Mouse (Mus musculus): ENCODE data around the gene Large1. TPM values are rescaled to one million over a fixed set of nuclear protein-coding genes. Genes with fewer than 3 reads are reported as not detected.
"Not testable (repeated sequence)": the region's sequence is repeated elsewhere in the genome, so short reads cannot be mapped to it uniquely, and the experiment has no call there.

The Large1 gene
- total RNA-seq (2022) = 10 to 100 TPM; 27.9 to 31.7 (median 29.1) TPM

DNA sequence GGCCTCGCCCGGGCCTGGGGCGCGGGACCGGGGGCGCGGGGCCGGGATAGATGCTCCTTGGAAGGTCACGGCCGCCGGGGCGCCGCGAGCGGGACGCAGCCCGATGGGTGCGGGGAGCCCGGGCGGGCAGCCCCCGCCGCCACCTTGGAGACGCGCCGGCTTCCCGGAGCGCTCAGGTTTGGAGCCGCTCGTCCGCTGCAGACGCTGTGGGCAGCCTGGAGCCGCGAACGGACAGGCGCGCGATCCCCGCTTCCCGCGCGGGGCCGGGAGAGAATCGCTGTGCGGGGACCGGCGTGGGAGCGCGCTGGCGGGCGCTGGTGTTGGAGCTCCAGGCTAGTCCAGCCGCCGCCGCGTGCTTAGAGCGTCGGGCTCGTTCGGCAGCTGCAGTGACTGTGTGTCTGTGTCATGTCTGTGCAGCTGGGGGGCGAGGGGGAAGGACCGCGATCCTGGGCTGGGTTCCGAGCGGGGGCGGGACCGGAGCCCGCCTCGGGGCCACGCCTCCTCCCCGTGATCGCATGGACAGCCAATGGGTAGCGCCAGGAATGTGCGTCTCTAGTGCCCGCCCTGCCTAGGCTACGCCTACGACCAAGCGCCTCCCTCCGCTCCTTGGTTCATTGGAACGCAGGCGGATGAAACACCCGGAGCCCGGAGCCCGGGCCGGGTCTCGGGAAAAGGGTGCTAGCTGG lies at the start of gene Large1:
Gene Large1, minus strand, starts transcription at position 433 of the 686 bp plus-strand sequence.
- peak; percentile 98 for DNase-seq

DNA sequence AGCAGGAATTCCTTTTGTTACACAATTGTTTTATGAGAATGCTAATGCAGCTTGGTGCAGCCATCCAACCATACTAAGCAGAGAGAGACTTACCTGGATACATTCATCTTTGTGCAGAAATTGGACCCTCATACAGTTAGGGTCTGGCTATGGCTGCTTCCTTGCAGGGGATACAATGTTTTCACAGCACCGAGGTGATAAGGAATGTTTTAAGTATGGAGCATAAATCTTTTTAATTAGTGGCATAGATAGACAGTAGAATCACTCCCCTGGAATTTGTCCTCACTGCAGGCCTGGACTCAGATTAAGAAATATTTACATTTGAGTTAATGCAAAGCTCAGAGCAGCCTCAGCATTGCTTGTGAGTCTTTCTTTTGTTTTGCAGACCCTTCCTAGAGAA lies 47.0 kb upstream of the Large1 start:
- no peak for DNase-seq

DNA sequence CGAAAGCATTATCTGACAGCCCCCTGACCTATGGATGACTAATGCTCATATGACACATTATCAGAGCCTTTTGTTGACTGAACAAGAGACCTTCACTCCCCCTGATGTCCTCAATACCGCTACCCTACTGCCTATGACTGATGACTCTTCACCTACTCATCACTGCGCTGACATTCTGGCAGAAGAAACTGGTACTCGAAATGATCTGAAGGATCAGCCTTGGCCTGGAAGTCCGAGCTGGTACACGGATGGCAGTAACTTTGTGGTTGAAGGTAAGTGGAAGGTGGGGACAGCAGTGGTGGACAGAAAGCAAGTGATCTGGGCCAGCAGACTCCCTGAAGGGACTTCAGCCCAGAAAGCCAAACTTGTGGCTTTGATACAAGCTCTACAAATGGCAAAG lies 19.7 kb upstream of the Large1 start:
- peak; percentile 42 for DNase-seq

DNA sequence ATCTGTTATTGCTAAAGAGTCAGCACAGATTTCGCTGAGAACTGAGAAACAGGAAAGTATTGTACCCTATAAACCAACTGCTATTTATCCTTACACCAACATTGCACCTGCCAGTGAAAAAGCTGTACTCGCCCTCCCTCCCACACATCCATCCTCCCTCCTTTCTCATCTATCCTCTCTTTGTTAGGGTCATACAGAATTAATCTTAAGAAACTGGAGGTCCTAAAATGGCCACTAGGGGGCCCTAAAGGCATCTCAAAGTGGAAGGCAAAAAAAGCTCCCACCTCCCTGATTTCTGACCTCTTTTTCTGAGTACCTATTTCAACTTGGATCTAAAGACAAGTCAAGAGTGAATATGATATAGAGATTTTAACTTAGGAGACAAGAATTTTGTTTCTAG lies 2.6 kb upstream of the Large1 start:
- DNase-seq = peak; percentile 20

DNA sequence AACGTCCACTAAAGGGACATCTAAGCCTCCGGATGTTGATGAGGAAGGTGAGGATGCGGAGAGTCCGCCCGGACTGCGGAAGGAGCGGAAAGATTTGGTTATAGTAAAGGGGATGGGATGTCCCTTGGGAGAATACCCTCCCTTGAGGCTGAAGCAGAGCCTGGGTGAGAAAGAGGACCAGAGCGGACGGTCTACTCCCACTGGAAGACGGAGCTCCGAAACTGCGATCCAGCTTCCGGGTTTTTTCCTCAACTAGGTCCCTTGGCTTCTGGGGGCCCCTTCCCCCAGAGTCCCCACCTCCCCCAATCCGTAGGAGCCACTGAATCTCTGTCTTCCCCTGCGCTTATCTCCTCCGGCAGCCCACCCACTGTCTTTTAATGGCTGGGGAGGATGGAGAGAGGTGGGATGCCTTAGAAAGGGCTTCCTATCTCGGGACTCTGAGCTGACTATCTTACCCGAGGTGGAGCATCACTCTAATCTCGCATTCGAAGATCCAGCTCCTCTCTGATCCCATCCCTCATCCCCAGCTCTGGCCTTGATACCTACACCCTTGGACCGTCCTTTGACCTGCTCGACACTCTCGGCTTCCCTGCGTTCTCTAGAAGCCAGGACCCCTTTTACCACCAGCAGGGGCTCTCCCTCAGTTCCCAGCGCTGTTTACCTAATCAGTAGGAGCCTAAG lies 1.0 kb upstream of the Large1 start:
- DNase-seq = peak; percentile 26

DNA sequence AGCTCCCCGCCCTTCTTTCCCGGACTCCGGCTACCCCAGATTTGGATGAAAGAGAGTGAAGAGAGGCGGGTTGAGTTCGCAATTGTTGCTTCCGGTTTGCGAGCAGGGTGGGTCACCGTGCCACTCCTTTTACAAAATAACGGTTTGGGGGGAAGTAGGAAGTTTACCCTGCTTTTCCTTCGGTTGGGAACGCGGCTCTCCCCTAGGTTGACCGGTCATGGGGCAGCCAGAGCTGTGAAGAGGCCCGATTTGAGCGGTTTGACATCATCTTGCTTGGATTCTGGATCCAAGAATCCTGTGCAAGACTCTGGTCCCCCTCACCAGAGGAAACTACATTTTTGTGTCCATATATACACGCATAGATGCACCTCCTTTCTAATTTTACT lies 447 bp upstream of the Large1 start:
- no peak for DNase-seq

DNA sequence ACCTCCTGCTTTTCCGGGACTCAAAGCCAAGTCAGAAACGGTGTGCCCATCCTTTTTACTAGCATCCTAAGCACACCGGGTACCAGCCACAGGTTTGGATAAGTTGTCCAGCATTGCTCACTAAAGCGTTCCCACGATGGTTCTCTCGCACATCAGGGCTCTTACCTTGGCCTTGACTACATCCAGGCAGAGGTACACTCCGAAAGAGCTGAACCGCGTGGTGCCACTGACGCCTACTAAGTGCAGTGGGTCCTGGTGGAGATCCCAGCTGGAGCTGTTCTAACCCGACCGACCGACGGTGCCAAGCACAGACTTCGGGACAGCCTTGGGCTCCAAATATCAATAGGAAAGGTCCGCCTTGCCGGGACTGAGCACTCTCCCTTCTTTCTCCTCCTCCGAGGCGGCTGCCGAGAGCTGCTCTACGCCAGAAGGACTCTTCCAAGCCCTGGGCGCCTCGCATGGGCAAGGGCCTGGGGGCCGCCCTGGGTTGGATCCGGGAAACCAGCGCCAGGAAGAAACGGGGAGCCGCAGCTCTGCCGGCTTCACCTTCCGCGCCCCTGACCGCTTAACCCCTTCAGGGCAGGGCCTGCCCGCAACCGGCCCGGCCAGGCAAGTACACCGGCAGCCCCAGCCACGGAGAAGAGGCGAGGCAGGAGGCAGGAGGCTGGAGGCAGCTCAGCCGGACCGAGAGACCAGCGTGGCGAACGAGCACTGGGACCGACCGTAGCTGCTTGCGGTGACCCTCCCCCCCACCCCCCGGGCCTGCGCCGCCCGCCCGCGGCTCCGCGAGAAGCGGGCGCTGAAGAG lies 836 bp downstream of the Large1 start:
- DNase-seq = peak; percentile 31

DNA sequence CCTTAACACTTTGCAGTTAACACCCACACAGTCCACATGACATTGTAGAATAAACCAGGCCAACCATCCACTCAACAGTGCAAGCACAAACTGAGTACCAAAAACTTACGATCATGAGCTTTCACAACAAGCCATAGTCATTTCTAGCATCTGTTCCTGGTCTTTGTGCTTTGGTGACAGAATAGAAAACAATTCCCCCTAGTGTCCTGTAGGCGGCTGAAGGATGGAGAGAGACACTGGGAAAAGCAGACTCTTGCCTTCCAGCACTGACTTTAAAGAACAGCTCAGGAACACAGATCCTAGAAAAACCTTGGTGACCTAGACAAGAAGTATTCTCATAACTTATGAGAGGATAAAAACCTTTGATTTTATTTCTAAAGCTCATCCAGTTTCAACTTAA lies 3.0 kb downstream of the Large1 start:
- DNase-seq = no peak

DNA sequence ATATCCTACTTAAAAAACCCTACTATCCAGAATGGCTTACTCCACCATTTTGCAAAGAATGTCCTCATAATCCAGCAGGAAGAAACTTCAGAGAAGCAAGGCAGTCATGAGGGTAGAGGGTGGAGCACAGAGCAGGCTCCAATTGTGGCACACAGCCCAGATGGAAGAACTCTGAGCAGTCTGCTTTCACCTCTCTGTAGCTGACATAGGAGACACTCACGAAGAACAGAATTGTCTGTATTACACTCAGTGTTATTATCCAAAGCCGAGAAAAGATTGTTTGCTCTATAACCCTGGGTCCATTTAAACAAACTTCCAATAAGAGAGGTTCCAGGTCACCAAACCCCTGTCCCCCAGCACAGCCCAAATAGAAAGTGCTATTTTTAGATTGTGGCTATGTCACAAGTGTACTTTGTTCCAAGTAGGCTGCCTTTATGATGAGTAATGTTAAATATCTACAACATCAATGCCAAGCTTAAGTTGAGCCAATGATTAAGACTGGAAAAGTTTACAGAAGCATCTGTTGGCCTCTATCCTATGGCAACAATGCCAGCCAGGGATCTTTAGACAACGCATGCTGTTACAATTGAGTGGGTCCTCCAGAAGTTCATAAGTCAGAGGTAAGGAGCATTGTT lies 10.5 kb downstream of the Large1 start:
- DNase-seq = no peak

DNA sequence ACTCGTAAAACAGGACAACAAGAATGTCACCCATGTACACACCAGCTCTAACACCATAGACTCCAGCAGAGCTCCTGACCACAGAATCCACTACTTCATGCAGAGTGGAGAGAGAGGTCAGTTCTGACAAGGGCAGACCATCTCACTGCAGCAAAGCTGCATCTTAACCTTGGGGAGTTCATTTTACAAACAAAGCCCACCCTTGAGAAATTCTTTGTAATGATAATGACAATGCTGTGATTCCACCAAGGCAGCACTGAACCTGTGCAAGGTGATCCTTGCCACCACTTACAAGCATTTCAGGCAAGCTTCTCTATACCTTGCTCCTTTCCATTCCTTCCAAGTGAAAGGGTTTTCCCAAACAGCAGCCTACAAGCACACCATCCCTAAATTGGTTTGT lies 16.5 kb downstream of the Large1 start:
- no peak for DNase-seq

DNA sequence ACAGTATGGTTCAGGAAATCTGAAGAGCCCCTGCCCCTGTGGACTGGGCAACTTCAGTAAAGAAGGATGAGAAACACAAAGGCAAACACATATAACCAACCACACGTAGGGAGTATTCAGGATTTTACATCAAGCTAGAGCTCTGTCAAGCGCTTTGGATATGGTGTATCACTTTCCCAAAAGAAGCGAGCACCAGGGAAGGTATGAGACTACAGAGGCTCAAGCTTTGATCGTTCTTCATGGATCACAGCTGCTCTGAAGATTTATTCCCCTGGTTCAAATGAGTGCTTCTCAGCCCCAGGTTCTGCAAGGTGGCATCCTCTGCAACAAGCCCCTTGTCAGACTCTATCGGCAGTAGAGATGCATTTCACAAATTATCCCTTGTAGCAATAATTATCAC lies 24.2 kb downstream of the Large1 start:
- DNase-seq = no peak

DNA sequence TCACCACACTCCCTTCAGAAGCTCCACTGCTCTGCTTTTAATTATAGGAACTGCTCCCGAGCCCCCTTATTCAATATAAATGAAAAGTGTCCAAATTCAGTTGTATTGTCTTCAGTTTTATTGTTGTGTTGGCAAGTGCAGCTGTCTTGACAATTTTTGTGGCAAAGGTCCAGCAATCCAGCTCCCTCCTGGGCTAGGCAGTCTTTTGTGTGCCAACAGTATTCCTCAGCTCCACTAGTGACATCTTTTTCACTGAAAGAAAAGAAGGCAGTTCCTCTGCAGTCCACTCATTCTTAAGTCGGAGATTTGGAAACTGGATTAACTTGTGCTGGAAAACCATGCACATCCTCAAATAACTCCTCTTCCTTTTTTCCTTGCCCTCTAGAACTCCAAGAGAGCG lies 25.3 kb downstream of the Large1 start:
- DNase-seq = no peak

DNA sequence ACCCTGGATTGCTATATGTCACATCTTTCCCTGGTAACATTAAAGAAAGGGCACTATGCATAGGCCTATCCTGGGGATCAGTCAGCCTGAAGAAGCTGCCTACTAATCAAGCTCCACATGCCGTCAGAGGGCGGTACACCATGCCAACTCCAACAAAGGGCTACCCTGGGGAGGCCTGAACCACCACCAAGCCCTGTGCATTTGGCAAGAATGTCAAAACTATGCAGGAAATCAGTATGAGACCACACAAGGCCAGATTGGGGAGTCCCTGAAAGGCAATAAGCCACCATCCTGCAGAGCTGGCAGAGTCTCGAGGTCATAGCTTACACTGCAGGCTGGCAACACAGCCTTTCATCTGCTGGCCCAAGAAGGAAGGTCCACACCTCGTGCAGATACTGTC lies 28.7 kb downstream of the Large1 start:
- DNase-seq = peak; percentile 77

DNA sequence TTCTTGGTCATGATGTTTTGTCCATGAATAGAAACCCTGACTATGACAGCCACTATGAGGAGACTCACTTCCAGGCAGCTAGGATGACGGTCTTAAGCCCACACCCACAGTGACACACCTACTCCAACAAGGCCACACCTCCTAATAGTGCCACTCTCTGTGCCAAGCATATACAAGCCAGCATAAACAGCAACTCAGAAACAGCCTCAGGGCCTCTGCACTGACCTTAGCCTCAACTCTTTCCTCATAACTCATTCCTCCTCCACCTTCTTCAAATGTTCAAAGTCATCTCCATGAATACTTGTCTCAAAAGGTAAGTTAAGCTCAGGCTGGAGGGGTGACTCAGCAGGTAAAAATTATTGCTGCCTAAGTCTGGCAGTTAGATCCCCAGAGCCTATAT lies 29.7 kb downstream of the Large1 start:
- DNase-seq = no peak

DNA sequence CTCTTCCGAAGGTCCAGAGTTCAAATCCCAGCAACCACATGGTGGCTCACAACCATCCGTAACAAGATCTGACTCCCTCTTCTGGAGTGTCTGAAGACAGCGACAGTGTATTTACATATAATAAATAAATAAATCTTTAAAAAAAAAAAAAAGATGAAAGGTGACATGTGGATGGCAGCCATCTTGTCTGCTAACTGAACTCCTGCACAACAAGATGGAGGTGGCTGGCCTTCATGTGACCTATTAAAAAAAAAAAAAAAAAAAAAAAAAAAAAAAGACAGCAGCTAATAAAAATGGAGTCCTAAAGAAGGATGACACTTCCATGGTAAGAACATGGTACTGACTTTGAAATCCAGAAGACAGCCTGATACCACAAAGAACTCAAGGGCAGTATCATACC lies 33.8 kb downstream of the Large1 start:
- not testable (repeated sequence) for DNase-seq

DNA sequence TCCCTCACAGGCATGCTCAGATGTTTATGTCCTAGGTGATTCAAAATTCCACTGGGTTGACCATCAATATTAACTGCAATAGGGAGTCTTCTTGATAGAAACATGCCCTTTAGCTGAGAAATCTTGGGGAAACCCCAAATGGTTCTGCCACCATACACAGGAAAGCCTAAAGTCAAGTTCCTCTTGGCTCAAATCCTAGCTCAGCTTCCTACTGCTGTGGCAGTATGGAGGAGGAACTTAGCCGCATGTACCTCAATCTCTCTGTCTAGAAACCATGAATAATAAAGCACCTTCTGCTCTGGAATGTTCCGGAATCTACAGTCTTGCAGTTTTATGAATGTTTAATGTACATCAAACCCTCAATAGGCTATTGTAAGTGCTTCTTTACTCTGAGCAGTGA lies 39.4 kb downstream of the Large1 start:
- DNase-seq = no peak

DNA sequence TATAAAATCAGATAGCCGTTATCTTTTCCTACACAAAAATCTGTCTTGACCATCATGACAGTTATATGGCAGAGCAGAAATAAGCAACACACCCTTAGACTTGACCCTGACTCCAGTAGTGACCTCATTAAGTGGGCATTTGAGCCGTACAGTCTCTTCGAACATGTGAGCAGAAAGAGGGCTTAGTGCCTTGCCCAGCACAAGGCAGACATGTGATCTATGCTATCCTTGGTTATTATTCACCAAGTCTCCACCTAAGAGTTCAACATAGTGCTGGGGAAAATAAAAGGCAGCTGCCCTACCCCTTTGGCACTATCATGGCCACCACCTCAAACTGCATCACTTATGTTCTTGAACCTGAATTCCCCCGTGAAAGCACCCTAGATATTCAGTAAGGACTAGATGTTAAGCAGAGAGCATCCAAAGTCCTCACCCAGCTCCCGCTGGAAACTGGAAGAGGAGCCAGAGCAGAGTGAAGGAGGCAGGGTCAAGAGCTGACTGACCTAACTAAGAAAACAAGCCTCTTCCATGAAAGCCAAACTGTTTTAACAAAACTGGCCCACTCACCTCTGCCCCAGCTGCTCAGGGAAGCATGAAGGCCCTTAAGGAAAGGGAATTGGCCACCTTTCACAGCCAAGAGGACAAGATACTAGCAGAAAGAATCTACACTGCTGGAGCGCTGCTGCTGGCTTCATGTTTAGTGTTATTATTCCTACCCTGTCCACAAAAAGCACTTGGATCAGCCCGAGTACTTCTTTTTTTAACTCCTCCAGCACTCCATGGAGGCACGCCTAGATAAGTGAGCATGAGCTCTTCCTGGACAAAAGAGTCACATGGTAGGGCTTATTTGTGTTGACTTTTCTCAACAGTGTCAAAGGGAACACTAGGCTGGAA lies 40.4 kb downstream of the Large1 start:
- DNase-seq = no peak

DNA sequence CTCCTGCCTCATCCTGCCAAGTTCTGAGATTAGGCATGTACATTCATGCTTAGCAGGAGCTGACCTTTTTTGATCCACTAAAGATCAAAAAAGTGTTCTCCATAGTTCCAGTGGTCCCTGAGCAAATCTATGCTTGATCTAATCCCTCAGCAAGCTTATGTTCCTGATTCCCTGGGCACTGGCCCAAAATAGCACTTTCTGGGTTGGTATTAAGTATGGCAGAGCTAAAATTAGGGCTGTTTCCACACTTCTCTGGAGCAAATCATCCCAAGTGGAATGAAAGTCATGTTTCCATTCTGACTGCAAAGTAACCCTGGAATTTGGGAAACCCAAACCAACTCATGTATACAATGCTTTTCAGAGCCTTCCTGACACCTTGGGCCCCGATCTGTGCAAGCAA lies 42.9 kb downstream of the Large1 start:
- no peak for DNase-seq

DNA sequence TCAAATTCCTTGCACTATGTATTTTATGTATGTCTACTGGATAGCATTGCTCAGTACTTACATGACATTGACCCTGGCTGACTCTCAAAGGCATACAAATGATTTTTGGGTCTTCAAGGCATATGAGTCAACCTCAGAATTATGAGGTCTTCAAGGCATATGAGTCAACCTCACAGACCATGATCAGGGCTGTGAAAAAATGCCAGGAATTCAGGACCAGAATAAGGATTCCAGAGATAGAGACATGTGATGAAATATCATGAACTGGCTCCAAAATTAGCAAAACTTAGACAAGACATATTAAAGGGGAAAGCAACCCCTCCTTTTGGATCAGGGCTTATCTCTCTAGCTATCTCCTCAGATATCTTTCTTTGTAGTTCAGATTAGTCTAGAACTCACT lies 43.3 kb downstream of the Large1 start:
- no peak for DNase-seq

DNA sequence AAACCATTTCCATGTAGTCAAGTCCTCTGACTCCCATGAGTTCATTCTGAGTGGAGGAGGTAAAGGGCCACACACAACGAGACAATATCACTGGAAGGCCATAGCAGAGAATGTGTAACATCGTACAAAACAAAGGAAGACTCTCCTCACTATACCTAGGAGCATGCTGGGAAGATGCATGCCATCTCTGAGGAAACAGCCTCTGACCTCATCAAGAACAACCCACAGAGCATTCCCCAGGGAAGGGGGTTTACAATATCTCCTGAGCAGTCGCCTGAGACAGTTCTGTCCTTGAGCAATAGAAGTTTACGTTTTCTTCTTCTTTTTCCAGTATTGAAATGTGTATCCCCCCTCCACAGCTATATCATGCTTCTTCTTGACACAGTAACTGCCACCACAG lies 49.4 kb downstream of the Large1 start:
- DNase-seq = no peak

DNA sequence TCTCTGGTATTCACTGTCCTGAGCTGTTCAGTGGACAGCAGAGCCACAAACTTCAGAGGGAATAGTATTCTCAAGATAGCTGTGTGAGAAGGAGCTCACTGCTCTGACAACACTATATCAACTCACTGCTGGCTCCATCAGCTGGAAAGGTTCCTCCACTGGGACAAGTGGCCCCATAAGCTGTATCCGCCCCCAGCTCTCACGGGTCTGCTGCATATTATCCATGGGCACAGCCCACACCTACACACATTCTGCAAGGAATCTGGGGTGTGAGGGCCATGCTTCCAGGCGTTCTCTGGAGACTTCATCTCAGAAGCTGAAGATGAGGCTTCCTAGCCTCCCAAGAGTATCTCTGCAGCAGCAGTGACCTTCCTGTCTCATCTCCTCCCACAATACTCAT lies 50.4 kb downstream of the Large1 start:
- DNase-seq = no peak

DNA sequence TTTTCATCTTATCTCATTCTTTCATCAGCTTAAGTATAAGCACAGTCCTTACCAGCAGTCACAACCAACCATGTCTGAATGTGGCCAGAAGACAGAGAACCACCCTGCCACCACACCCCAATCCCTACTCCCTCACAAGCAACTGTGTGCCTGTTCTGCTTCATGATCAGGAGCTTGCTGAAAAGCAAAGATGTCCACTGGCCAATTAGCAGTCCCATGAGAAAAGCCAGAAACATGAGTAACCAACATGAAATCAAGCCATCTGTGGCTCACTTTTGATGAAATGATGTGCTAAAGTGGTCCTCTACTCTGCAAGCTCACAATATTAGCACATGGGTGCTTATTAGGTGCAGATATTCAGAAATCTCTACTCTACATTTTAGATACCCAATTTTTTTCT lies 57.8 kb downstream of the Large1 start:
- DNase-seq = no peak
